Mouse (Mus musculus) ES-Bruce4 (cell line): ENCODE measurements around the gene Stard3.

Source experiments
- CTCF ChIP-seq: IDR thresholded peaks from one replicate; pipeline ENCODE4 v1.8.1; 2011; ENCODE audit warnings: low read depth, low read length
- EP300 ChIP-seq: IDR thresholded peaks from 2 replicates; pipeline ENCODE4 v1.6.1; 2011; ENCODE audit warnings: low read depth, low read length; ENCODE audit not compliant: insufficient read depth

DNA sequence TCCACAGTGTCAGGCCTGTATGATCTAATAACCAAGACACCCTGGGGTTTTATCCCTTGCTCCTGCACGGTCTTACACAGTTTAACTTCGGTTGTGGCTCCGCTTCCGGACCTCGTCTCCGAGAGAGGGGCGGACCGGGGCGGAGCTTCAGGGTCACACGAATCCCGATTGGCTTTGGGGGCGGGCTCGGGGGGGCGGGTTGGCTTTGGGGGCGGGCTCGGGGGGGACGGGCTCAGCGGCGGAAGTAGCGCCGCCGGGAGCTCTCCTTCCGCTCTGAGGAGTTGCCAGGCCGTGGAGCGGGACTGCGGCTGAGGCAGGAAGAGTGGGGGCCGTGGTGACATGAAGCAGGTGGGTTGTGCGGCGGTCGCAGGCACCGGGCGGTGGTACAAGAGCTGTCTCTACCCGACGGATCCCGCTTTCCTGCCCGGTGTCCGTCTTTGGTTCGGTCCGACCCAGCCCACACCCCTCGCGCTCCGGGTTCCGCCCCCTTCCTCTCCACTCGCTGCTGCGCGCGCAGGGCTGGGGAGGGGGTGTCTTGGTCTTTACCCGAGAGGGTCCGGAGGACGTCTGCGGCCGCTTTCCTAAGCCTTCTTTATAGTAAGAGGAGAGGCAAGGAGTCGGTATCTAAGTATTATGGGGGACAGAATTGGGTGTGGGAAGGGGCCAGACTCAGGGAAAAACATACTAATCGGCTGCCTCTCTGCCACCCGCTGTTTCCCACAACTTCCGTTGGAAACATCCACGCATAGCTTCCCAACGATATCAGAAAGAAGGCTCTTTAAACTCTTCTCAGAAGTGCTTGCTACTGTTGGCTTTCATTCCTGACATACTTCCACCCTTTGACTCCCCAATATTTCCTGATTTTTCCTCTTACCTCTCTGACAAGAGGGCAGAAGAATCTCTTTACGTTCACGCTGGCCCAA, at the start of gene Stard3:
- no peak for TF ChIP-seq CTCF
- no peak for TF ChIP-seq EP300
